Mouse (Mus musculus) forelimb bud, embryonic 11.5 days (tissue): ENCODE measurements at regions not wholly inside any gene's neighbourhood (a gene's known extent, or its start where the extent isn't known, plus 50 kb on each side); places are given as distances from the start of the nearest gene placed in this dataset.
"Not testable (repeated sequence)": the region's sequence is repeated elsewhere in the genome, so short reads cannot be mapped to it uniquely, and the experiment has no call there.

Experiments used
- DNase-seq: peaks from one replicate; pipeline ENCODE4 v3.0.0-alpha.2; 2012; ENCODE audit warnings: low read depth, low spot score

GRCm38 (mm10) chr8:126081279-126081678 lies 86.3 kb downstream of the Kcnk1 start:
- peak; percentile 11 for DNase-seq

- no peak for DNase-seq
Measured at GRCm38 (mm10) chr8:126082827-126083226, 87.9 kb downstream of the Kcnk1 start.

- no peak for DNase-seq
Measured at GRCm38 (mm10) chr8:126090772-126091171, 95.8 kb downstream of the Kcnk1 start.

GRCm38 (mm10) chr8:126094005-126094404 lies 99.0 kb downstream of the Kcnk1 start:
- no peak for DNase-seq

GRCm38 (mm10) chr8:126096056-126096455 lies 101.1 kb downstream of the Kcnk1 start:
- DNase-seq = no peak

- DNase-seq = no peak
Measured at GRCm38 (mm10) chr8:126096636-126097170, 101.7 kb downstream of the Kcnk1 start.

- DNase-seq = no peak
Measured at GRCm38 (mm10) chr8:126098886-126099285, 103.9 kb downstream of the Kcnk1 start.

- DNase-seq = no peak
Measured at GRCm38 (mm10) chr8:126099889-126100288, 104.9 kb downstream of the Kcnk1 start.

GRCm38 (mm10) chr8:126105043-126105442 lies 110.1 kb downstream of the Kcnk1 start:
- DNase-seq = no peak

- no peak for DNase-seq
Measured at GRCm38 (mm10) chr8:126126041-126126440, 131.1 kb downstream of the Kcnk1 start.

- no peak for DNase-seq
Measured at GRCm38 (mm10) chr8:126132076-126132475, 137.1 kb downstream of the Kcnk1 start.

- DNase-seq = not testable (repeated sequence)
Measured at GRCm38 (mm10) chr8:126132918-126133317, 137.9 kb downstream of the Kcnk1 start.

GRCm38 (mm10) chr8:126135100-126135499 lies 140.1 kb downstream of the Kcnk1 start:
- DNase-seq = no peak

- DNase-seq = no peak
Measured at GRCm38 (mm10) chr8:126135573-126135972, 140.6 kb downstream of the Kcnk1 start.

GRCm38 (mm10) chr8:126136946-126137345 lies 142.0 kb downstream of the Kcnk1 start:
- DNase-seq = no peak

- DNase-seq = no peak
Measured at GRCm38 (mm10) chr8:126137452-126137851, 142.5 kb downstream of the Kcnk1 start.

GRCm38 (mm10) chr8:126138645-126139545 lies 143.9 kb downstream of the Kcnk1 start:
- DNase-seq = no peak

- no peak for DNase-seq
Measured at GRCm38 (mm10) chr8:126139546-126139870, 144.5 kb downstream of the Kcnk1 start.

GRCm38 (mm10) chr8:126140998-126141397 lies 146.0 kb downstream of the Kcnk1 start:
- no peak for DNase-seq

GRCm38 (mm10) chr8:126151527-126151926 lies 146.8 kb upstream of the Slc35f3 start:
- DNase-seq = no peak

GRCm38 (mm10) chr8:126153955-126154354 lies 144.4 kb upstream of the Slc35f3 start:
- DNase-seq = no peak

- DNase-seq = peak; percentile 13
Measured at GRCm38 (mm10) chr8:126157452-126158185, 140.7 kb upstream of the Slc35f3 start.

GRCm38 (mm10) chr8:126159485-126159884 lies 138.9 kb upstream of the Slc35f3 start:
- no peak for DNase-seq
